Mouse (Mus musculus): ENCODE data around the gene Rpl3l.
A peak's percentile ranks its signal among the peaks of the same experiment; 100 is the strongest.

Rpl3l gene

GRCm38 (mm10) chr17:24745526-24746497 is 18.2 kb downstream of the Rpl3l start:
- peak; percentile 92 for DNase-seq

- DNase-seq: no peak
Measured at GRCm38 (mm10) chr17:24746986-24747385, 19.4 kb downstream of the Rpl3l start.

- no peak for DNase-seq
Measured at GRCm38 (mm10) chr17:24751528-24751927, 23.9 kb downstream of the Rpl3l start.

DNA sequence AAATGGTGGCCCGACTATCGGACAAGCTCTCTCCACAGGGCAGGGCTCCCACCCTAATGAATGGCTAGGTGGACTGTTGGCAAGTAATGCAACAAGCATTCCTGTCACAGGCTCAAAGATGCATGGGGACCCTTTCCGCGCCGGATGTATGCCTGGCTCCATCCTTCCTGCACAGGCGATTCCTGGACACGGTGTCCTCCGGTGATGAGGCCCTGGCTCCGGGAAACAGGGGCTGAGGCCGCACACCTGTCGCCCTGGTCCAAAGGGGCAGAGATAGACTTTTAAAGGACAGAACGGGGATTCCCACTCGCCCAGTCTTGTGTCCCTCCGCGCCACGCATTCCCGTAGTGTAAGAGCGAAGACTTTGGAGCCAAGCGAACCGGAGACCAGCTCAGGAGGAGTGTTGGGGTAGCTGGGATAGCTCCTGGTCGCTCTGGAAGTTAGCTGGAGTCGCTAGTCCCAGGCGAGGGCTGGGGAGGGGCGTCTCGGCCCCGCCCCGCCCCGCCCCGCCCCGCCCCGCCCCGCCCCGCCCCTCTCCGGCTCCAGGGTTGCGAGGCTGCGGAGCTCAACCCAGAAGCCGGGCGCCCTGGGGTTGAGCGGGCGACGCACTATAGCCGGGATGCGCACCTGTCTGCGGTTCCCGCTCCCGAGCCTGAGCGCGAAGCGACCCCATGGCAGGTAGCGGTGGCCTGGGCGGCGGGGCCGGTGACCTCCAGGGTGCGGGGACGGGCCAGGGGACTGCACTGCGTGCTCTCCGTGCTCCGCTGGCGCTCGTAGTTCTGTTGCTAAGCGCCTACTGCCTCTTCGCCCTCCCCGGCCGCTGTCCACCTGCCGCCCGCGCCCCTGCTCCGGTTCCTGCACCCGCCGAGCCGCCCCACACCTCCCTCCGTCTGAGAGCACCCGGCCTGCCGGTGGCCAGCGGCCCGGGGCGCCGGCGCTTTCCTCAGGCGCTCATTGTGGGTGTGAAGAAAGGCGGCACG is 25.1 kb downstream of the Rpl3l start, which contains the start of gene Hs3st6:
Gene Hs3st6, plus strand, starts transcription at position 574 of the 980 bp plus-strand sequence.
- peak; percentile 58 for DNase-seq

- DNase-seq: no peak
Measured at GRCm38 (mm10) chr17:24757394-24757793, 29.8 kb downstream of the Rpl3l start.

DNA sequence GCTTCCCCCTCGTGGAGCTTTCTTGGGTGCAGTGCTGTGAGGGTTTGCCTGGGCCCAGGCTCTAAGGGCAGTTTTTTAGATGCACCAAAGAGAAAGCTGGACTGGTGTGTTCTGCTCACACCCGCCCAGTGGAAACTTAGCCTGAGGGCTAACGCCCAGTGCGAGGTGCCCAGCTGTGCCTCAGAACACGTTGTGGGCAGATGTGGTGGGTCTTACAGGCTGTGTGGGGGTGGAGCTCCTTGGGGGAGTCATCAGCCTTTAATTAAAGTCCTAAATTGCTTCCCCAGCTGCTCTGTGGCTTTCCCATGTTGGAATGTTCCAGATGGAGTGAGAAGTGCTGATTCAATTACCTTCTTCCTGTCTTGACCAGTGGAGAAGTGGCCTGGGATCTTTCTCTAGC is 33.5 kb downstream of the Rpl3l start:
- peak; percentile 33 for DNase-seq

DNA sequence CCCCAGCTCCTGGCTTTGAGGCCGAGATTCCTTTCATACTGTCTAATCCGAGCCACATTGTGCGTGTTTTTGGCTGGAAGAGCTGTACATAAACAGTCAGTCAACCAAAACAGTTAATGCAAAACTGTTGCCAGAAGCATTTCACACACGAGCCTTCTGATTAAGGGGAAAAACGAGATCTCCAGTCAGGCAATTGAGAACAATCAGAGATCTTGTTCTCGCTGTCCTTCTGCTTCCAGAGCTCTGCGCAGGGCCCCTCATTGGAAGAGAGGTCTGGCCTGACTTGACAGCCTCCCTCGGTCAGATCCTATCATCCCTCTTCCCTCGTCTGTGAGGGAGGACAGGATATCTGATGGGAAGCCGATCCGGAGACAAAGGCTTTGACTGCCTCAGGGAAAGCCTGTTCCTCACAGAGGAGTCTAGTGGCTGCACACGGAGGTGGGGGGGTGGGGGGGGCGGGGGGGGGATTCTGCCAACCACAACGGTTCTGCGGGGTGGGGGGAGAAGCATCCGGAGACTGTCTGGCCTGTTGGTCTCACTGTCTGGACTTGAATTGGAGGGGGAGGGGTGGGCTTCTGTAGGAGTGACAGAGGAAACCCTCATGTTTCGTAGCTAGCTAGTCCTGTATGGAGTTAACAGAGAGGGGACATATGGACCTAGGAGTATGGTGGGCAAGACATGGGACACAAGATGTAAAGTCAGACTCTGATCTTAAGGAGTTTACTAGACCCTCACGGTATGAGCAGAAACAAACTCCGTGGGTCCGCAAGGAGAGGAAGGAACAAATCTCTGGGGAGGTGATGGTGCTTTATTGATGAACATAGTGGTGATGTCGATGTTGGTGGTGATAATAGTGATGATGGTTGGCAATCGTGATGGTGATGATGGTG is 37.6 kb downstream of the Rpl3l start:
- no peak for DNase-seq

GRCm38 (mm10) chr17:24766266-24766875 is 38.8 kb downstream of the Rpl3l start:
- DNase-seq: peak; percentile 34

GRCm38 (mm10) chr17:24769146-24769545 is 41.5 kb downstream of the Rpl3l start:
- DNase-seq: no peak

GRCm38 (mm10) chr17:24773241-24773640 is 45.6 kb downstream of the Rpl3l start:
- DNase-seq: no peak

GRCm38 (mm10) chr17:24775173-24775572 is 47.6 kb downstream of the Rpl3l start:
- no peak for DNase-seq

- DNase-seq: no peak
Measured at GRCm38 (mm10) chr17:24777073-24777472, 49.5 kb downstream of the Rpl3l start.

- DNase-seq: no peak
Measured at GRCm38 (mm10) chr17:24780821-24781220, 53.2 kb downstream of the Rpl3l start.
